20 mouse cellular contexts compared by ENCODE assay signal in genomic region chr2:52335087-52335486, GRCm38 (mm10). TPM values are rescaled to one million over a fixed set of nuclear protein-coding genes. Genes with fewer than 3 reads are reported as not detected.
DNase-seq lines count a peak whose midpoint lies in the region; ATAC-seq and TF ChIP-seq lines count a peak whose summit lies in the region.
"Had no signal": no experiment of that assay in that cellular context is flagged by ENCODE, and none has a peak within 500 bp of the region (broad histone marks: within the 10 kb centered on the region; RNA-seq: fewer than 3 reads in every experiment).

No protein-coding gene starts in this region.

- no peaks in the 10 kb centered on the region for H3K4me1 ChIP-seq in limb, embryonic 14.5 days (ENCODE audit: control insufficient read depth, insufficient read depth, low read length)
- H3K4me1 ChIP-seq in limb, embryonic 10.5 days = no peaks in the 10 kb centered on the region
- H3K4me1 ChIP-seq: hindbrain, embryonic 13.5 days had no signal

- H3K9ac ChIP-seq in limb, embryonic 14.5 days (ENCODE audit: low read depth, low read length, severe bottlenecking) = no peak overlapping the region
- H3K9ac ChIP-seq: heart, embryonic 15.5 days; hindbrain, embryonic 13.5 days had no signal

- no peak for TF ChIP-seq POLR2A in limb, embryonic 14.5 days (IDR thresholded peaks at IDR 0.05; ENCODE audit: borderline replicate concordance, extremely low read depth, insufficient read depth, insufficient read length)
- no peak for TF ChIP-seq POLR2A in myocyte (IDR thresholded peaks at IDR 0.05; ENCODE audit: insufficient read length, low read depth)

- no peak overlapping the region for H3K4me2 ChIP-seq in limb, embryonic 14.5 days (replicated peaks; ENCODE audit: low read depth, low read length, severe bottlenecking)
- peak overlapping the region; percentile 54 for H3K4me2 ChIP-seq in myocyte (ENCODE audit: low read depth)
- H3K4me2 ChIP-seq: heart, embryonic 11.5 days; heart, embryonic 15.5 days; hindbrain, embryonic 13.5 days had no signal

- peak; percentile 85 for ATAC-seq in limb, embryonic 14.5 days (ENCODE audit: low FRiP score, low read depth)
- ATAC-seq: activated CD4-positive, CD25-positive, alpha-beta regulatory T cell, adult 4 months; forebrain, embryonic 16.5 days; hindbrain, postnatal 0 days; Patski had no signal

- intact Hi-C loops in left cerebral cortex, postnatal 25 days (cut with DNase I) = no loop called here

- no peaks in the 10 kb centered on the region for H3K27me3 ChIP-seq in limb, embryonic 14.5 days (ENCODE audit: control insufficient read depth, insufficient read depth, low read length)
- H3K27me3 ChIP-seq in limb, embryonic 10.5 days (ENCODE audit: low read depth, poor library complexity, severe bottlenecking) = no peaks in the 10 kb centered on the region
- H3K27me3 ChIP-seq in myocyte (ENCODE audit: control insufficient read depth, insufficient read depth, insufficient read length) = no peaks in the 10 kb centered on the region
- H3K27me3 ChIP-seq: CH12.LX; heart, embryonic 15.5 days; hindbrain, embryonic 13.5 days; Patski had no signal

- H3K27ac ChIP-seq in limb, embryonic 14.5 days (replicated peaks; ENCODE audit: low read depth, low read length) = no peak overlapping the region
- no peak overlapping the region for H3K27ac ChIP-seq in limb, embryonic 10.5 days
- H3K27ac ChIP-seq: heart, embryonic 15.5 days; hindbrain, embryonic 13.5 days; hindbrain, postnatal 0 days had no signal

- no peaks in the 10 kb centered on the region for H3K79me2 ChIP-seq in myocyte (ENCODE audit: control insufficient read depth, insufficient read depth)

- H3K9me3 ChIP-seq in limb, embryonic 14.5 days (ENCODE audit: control insufficient read depth, low read length) = no peaks in the 10 kb centered on the region
- no peaks in the 10 kb centered on the region for H3K9me3 ChIP-seq in limb, embryonic 10.5 days (replicated peaks)
- H3K9me3 ChIP-seq: heart, embryonic 15.5 days; hindbrain, embryonic 13.5 days had no signal

- H3ac ChIP-seq in myocyte (ENCODE audit: control insufficient read depth, insufficient read length) = no peak overlapping the region

- H3K36me3 ChIP-seq in limb, embryonic 14.5 days (ENCODE audit: control insufficient read depth, insufficient read depth, low read length) = no peaks in the 10 kb centered on the region
- no peaks in the 10 kb centered on the region for H3K36me3 ChIP-seq in limb, embryonic 10.5 days
- H3K36me3 ChIP-seq in myocyte (ENCODE audit: control insufficient read depth, insufficient read depth) = no peaks in the 10 kb centered on the region
- H3K36me3 ChIP-seq: heart, embryonic 15.5 days; hindbrain, embryonic 13.5 days had no signal

- H3K4me3 ChIP-seq in limb, embryonic 14.5 days (replicated peaks; ENCODE audit: low read length) = no peak overlapping the region
- no peak overlapping the region for H3K4me3 ChIP-seq in limb, embryonic 10.5 days
- H3K4me3 ChIP-seq in myocyte = peak overlapping the region; percentile 22
- H3K4me3 ChIP-seq: heart, embryonic 15.5 days; hindbrain, embryonic 13.5 days had no signal

- peak; percentile 64 for DNase-seq in limb, embryonic 14.5 days (ENCODE audit: low spot score)
- DNase-seq in limb, embryonic 10.5 days (ENCODE audit: low spot score) = no peak
- peak; percentile 55 for DNase-seq in gastrocnemius, postnatal 10 days
- no peak for DNase-seq in left cerebral cortex, postnatal 25 days (ENCODE audit: low spot score in 2 of 2)
- DNase-seq in thymus, postnatal 36 days = no peak
- DNase-seq: adrenal gland, postnatal 14 days; cerebellum, adult 18-20 months; cerebellum, adult 9-11 months; cerebellum, postnatal 36 days; heart, adult 18-20 months; heart, postnatal 14 days had no signal

- 88% methylated on average over 8 of the region's 8 CpGs for WGBS in limb, embryonic 14.5 days
- WGBS in limb, embryonic 10.5 days = 92% methylated on average over 8 of the region's 8 CpGs

TF ChIP-seq in myocyte, 11 proteins besides CTCF, POLR2A, EP300 and RAD21:
- peak; percentile 91 to 94 (median 92) for TF ChIP-seq MYOD1 (IDR thresholded peaks at IDR 0.05; ENCODE audit: control insufficient read depth in 1 of 3, insufficient read length in 2 of 3, low read depth in 2 of 3)
- no peak for TF ChIP-seq REST (IDR thresholded peaks at IDR 0.05; ENCODE audit: insufficient read depth, insufficient read length)
- peak in 2 of 3 experiments; percentile 40 to 61 for TF ChIP-seq MYOG (IDR thresholded peaks at IDR 0.05; ENCODE audit: control insufficient read depth in 1 of 3, insufficient read depth in 1 of 3, insufficient read length in 2 of 3, low read depth in 2 of 3)
- TF ChIP-seq POLR2AphosphoS2 (IDR thresholded peaks at IDR 0.05; ENCODE audit: insufficient read length, low read depth) = no peak

RNA-seq across cellular contexts. Expression of gene Neb, which starts 43.2 kb away (rescaled TPM):
- 36.4 and 51.8 TPM in 2 replicates for polyA plus RNA-seq in limb, embryonic 14.5 days (2012; rRNA removed)
- polyA plus RNA-seq in limb, embryonic 14.5 days (2014; fragmentation: Nextera tagmentation; extraction: Ambion mirVana) = 98.8 and 126 TPM in 2 replicates
- 0.49 and 1.8 TPM in 2 replicates for polyA plus RNA-seq in limb, embryonic 10.5 days (2016; fragmentation: Nextera tagmentation; extraction: Ambion mirVana)
- 1,000 to 10,000 TPM; 3,675 to 3,755 TPM for total RNA-seq in gastrocnemius, postnatal 10 days (2021)
- polyA plus RNA-seq in myocyte (2012; fragmentation: generic; extraction: Trizol) = 60.8 TPM
- 1 to 10 TPM in 1 of 2 experiments, under 1 TPM in 1; 0.99 to 1.1 TPM for total RNA-seq in left cerebral cortex, postnatal 25 days (2021)

Comparison
In these comparisons a context has a peak if more than half of its experiments do, and no peak if none do; other contexts are left out.
1. DNase-seq: peak in limb, embryonic 14.5 days (single experiment) and gastrocnemius, postnatal 10 days (single experiment); none in limb, embryonic 10.5 days (single experiment), left cerebral cortex, postnatal 25 days (0 of 2) and thymus, postnatal 36 days (0 of 2).
2. RNA of gene Neb, which starts 43.2 kb away (polyA plus RNA-seq): 36.4 to 126 TPM in limb, embryonic 14.5 days and 60.8 TPM in myocyte (single experiment); 0.49 to 1.8 TPM in limb, embryonic 10.5 days; every median in the first group is over 10 times any median in the second.